Mouse (Mus musculus) cerebellum, adult 2 months (tissue): ENCODE data around the gene Fbxo11. TPM values are rescaled to one million over a fixed set of nuclear protein-coding genes. Genes with fewer than 3 reads are reported as not detected.

ENCODE experiments used
- DNase-seq, 2 experiments: peaks; one replicate each; pipeline ENCODE4 v3.0.0; 2021
- H3K27ac ChIP-seq: fragments of 200-500 bp; 2 replicates; pipeline ENCODE4 v1.5.1; 2012; ENCODE audit warnings: low read length, control low read depth, inconsistent platforms; ENCODE audit not compliant: insufficient read depth
- H3K27me3 ChIP-seq: fragments of 200-500 bp; 2 replicates; pipeline ENCODE4 v1.6.1; 2012; ENCODE audit warnings: inconsistent platforms, mild to moderate bottlenecking, low read length, moderate library complexity; ENCODE audit not compliant: control insufficient read depth, insufficient read depth
- H3K4me1 ChIP-seq: fragments of 200-500 bp; 2 replicates; pipeline ENCODE4 v1.6.1; 2011; ENCODE audit warnings: low read length; ENCODE audit not compliant: control insufficient read depth, insufficient read depth
- H3K4me3 ChIP-seq: fragments of 200-500 bp; replicated peaks from 2 replicates; pipeline ENCODE3; 2011; ENCODE audit warnings: mild to moderate bottlenecking, low read depth, low read length, control low read depth; ENCODE audit not compliant: insufficient read depth
- CTCF ChIP-seq: fragments of 200-500 bp; IDR thresholded peaks from 2 replicates; pipeline ENCODE4 v1.5.1; 2011; ENCODE audit warnings: low read depth, mild to moderate bottlenecking, control low read depth, low read length, moderate library complexity, borderline replicate concordance; ENCODE audit not compliant: insufficient read depth
- POLR2A ChIP-seq: fragments of 200-500 bp; IDR thresholded peaks from 2 replicates; pipeline ENCODE4 v1.6.1; 2011; ENCODE audit warnings: low read length, control low read depth, borderline replicate concordance; ENCODE audit not compliant: insufficient read depth
- WGBS: fragments of 180-500 bp; shearing (Covaris S2); methylation state at CpG from one replicate; pipeline ENCODE4 v1.1.7; 2018; 5-methylcytosine and 5-hydroxymethylcytosine counted together
- polyA plus RNA-seq: library from polyadenylated mRNA; depleted of rRNA; stranded (reverse); fragments of >200 nt; gene quantifications from 2 replicates; pipeline ENCODE4 v1.2.3, GENCODE M21; 2012

Fbxo11 gene
- polyA plus RNA-seq, 1 experiment, result 73.1 TPM

DNA sequence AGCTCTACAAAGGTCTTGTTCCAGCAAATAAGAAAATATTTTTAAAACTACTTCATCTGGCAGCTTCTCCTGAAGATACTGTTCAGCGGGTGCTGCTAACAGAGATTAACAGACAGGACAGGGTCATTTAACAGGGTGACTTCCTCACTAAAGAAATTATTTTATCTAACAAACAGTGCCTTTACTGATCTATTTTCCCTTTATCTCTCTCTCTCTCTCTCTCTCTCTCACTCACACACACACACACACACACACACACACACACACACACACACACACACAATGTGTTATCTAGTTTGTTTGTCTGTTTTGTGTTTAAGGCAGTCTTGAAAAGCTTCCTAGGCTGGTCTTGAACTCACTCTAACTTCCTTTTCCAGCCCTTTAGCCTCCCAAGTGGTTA, 50.6 kb downstream of the Fbxo11 start:
- WGBS, result 91% methylated on average over 1 of the region's 1 CpGs
- no peak for DNase-seq
- no peak for TF ChIP-seq POLR2A
- no peak for TF ChIP-seq CTCF
- Histone ChIP-seq H3K4me1 (0 out of 2 replicates have a peak, but pooled peaks cover 2% of the 10 kb centered on the region), H3K27me3 (no peaks in the 10 kb centered on the region), H3K4me3 (no peak overlapping the region), H3K27ac (no peak overlapping the region)

DNA sequence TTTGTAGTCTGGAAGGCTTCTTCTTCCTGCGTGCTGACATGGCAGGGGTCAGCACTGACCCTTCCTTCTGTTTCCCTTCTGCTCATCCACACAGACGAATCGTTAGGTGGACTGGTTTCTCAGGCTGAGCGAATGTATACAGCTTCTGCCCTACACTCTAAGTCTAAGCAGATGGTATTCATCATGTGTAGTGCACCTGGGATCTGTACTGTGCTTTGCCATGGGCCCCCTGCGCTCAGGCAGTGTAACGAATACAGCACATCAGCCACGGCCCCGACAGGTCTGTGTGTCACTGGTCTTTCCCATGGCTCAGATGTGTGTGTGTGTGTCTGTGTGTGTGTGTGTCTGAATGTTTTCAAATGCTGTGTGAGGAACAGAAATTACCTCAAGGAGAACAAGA, 58.1 kb downstream of the Fbxo11 start:
- Histone ChIP-seq H3K27me3 (no peaks in the 10 kb centered on the region), H3K4me3 (no peak overlapping the region), H3K27ac (no peak overlapping the region), H3K4me1 (no peaks in the 10 kb centered on the region)
- DNase-seq, result no peak
- TF ChIP-seq CTCF (no peak), POLR2A (no peak)
- WGBS, result 82% methylated on average over 8 of the region's 8 CpGs

DNA sequence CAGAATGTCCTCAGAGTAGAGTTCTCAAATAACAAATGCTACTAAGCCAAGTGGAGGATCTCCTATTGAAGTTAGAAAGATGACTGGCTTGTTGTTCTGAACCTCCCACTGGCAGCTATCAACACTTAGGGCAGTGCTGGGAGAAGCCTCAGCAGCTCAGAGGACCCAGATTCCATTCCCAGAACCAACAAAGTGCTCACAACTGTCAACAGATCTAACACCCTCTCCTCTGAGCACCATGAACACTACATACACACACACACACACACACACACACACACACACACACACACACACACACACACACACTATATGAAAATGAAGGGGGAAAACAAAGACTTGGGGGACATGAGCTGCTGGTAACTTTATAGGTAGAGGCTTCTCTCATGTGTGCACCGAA, 60.2 kb downstream of the Fbxo11 start:
- H3K27me3 ChIP-seq, result no peaks in the 10 kb centered on the region
- no peak for DNase-seq
- no peak overlapping the region for H3K4me3 ChIP-seq
- H3K27ac ChIP-seq, result no peak overlapping the region
- TF ChIP-seq POLR2A, result no peak
- no peak for TF ChIP-seq CTCF
- WGBS, result 100% methylated on average over 1 of the region's 1 CpGs
- no peaks in the 10 kb centered on the region for H3K4me1 ChIP-seq

DNA sequence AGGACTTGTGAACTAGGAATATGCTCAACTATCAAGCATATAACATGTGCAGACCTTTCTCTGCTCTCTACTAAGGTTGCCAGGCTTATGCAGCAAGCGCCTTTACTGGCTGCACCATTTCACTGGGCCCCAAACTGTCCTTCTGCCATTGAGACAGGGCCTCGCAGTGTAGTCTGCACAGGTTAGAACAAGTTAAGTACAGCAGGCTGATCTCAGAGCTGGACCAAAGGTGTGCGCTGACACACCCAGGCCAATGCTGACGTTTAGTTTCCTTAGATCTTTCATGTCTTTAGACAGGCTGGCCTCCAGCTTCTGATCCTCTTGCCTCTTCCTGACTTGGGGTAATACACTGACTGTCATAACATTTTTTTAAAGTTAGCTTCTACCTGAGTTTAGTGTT, 67.3 kb downstream of the Fbxo11 start:
- DNase-seq, result no peak
- Histone ChIP-seq H3K27me3 (no peaks in the 10 kb centered on the region), H3K4me1 (no peaks in the 10 kb centered on the region), H3K4me3 (no peak overlapping the region), H3K27ac (no peak overlapping the region)
- 90% methylated on average over 4 of the region's 4 CpGs for WGBS
- TF ChIP-seq CTCF (no peak), POLR2A (no peak)

DNA sequence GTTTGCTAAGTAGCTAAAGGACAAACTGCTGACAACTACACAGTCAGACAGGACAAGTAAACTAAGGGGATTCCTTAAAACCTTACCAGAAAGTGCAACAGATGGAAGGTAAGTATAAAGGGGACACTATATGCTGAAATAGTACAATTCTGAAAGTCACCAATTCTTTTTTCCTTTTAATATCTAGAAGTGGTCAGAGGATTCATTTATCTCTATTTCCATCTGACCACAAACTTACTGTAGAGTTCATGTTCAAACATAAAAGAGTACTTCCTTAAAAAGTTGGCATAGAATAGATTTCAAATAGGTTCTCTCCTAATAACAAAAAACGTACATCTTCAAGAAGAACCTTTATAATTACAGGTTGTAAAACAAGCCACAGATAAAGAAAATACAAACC, 71.8 kb downstream of the Fbxo11 start:
- WGBS, result 90% methylated on average over 1 of the region's 1 CpGs
- no peak for DNase-seq

DNA sequence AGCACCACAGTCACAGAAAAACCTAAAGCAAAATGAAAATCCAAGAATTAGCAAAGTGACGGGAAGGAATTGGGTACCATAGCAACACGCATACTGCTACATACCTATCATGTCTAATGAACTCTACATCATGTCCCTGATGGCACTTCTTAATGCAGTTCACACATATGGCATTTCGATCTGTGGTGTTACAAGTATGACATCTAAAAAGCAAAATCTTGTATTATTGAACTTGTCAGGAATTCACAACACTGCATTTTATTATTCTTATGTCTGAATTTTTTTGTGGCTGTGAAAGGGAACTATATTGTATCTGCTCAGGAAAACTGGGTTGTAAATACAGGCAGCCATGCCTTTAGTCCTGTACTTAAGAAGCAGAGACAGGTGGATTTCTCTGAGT, 72.9 kb downstream of the Fbxo11 start:
- WGBS, result 87% methylated on average over 3 of the region's 3 CpGs
- no peak overlapping the region for H3K27ac ChIP-seq

More for the DNA sequence above, 71.8 kb downstream of the Fbxo11 start:
- no peak overlapping the region for H3K4me3 ChIP-seq
- TF ChIP-seq CTCF (no peak), POLR2A (no peak)
- H3K27ac ChIP-seq, result no peak overlapping the region
- H3K4me1 ChIP-seq, result no peaks in the 10 kb centered on the region
- H3K27me3 ChIP-seq, result no peaks in the 10 kb centered on the region

DNA sequence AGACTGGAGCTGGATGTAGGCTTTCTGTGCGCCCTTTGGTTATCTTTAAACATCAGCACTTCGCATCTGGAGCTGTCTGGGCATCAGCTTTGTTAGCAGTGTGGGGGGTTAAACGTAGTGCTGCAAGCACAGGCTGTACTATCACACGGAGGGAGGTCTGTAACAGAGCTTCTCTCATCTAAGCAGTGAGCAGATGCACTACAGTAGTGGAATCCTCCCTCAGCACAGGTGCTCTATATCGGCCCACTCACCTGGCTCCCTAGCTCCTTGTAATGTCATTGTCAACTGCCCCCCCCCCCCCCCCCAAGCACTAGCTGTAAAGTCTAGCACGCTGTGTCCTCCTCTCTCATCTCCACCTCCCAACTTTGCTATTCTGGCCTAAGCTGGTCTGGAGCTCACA, 77.6 kb downstream of the Fbxo11 start:
- H3K27me3 ChIP-seq, result no peaks in the 10 kb centered on the region
- no peak overlapping the region for H3K27ac ChIP-seq
- H3K4me3 ChIP-seq, result no peak overlapping the region
- TF ChIP-seq CTCF (no peak), POLR2A (no peak)
- no peak for DNase-seq
- H3K4me1 ChIP-seq, result no peaks in the 10 kb centered on the region; the same call in 1 of the 2 replicates
- WGBS, result 49% methylated on average over 6 of the region's 6 CpGs

More for the DNA sequence above, 72.9 kb downstream of the Fbxo11 start:
- Histone ChIP-seq H3K4me1 (no peaks in the 10 kb centered on the region; the same call in 1 of the 2 replicates), H3K27me3 (no peaks in the 10 kb centered on the region), H3K4me3 (no peak overlapping the region)
- DNase-seq, result no peak
- no peak for TF ChIP-seq POLR2A
- no peak for TF ChIP-seq CTCF

DNA sequence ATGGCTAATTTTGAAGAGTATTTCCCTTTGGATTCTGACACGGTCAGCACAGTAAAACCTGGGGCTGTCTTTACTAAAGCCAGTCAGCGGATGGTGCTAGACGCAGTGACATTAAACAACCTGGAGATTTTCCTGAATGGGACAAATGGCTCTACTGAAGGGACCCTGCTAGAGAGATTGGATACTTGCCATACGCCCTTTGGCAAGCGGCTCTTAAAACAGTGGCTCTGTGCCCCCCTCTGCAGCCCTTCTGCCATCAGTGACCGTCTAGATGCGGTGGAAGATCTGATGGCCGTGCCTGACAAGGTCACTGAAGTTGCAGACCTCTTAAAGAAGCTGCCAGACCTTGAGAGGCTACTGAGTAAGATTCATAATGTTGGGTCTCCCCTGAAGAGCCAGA, 79.2 kb downstream of the Fbxo11 start:
- peak in 1 of 2 experiments; percentile 20 for DNase-seq
- Histone ChIP-seq H3K4me1 (no peaks in the 10 kb centered on the region; the same call in 1 of the 2 replicates), H3K27me3 (no peaks in the 10 kb centered on the region), H3K4me3 (no peak overlapping the region), H3K27ac (no peak overlapping the region)
- 18% methylated on average over 8 of the region's 8 CpGs for WGBS
- TF ChIP-seq POLR2A (no peak), CTCF (no peak)
